In the genomic region with DNA sequence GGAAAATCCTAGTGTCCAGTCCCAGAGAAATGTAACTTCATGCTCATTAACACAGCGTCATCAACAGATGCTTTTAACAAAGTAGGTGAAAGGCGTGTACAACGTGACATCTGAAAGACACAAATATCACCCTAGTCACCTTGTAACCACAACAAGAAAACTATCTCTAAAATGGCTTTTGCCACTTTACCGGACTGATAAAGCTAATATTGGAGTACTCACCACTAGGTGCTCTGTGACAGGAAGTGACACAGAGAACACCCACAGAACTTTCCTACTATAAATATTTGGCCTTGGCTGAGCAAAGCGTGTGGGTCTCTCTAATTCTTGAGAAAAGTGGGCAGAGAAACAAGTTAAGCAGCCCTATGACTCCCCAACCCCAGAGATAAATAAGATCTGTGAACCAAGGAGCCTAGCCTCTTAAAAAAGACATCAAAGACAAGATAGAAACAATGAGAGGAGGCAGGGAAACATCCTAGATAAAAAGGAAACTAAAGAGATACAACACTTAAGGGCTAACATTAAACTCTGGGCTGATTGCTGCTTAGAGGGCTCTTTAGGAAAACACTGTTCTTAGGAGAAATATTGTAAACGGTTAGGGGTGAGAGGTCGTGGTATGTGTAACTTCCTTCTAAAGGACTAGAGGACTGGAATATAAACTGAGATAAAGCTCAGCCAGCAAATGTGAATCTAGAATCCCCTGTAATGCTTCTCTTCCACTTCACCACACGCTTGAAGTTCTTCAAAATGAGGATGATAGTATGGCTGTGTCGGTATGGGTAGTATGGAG, we compare ENCODE assay signal across 14 mouse cellular contexts. TPM values are rescaled to one million over a fixed set of nuclear protein-coding genes. Genes with fewer than 3 reads are reported as not detected.
A peak's percentile ranks its signal among the peaks of the same experiment; 100 is the strongest.
DNase-seq lines count a peak whose midpoint lies in the region; ATAC-seq and TF ChIP-seq lines count a peak whose summit lies in the region.
"Had no signal": no experiment of that assay in that cellular context is flagged by ENCODE, and none has a peak within 500 bp of the region (broad histone marks: within the 10 kb centered on the region; RNA-seq: fewer than 3 reads in every experiment).

No protein-coding gene starts in this region.

- H3K36me3 ChIP-seq in hindbrain, embryonic 14.5 days (replicated peaks; ENCODE audit: control insufficient read depth, insufficient read depth), result peaks cover 9% of the 10 kb centered on the region

- no peak overlapping the region for H3K27ac ChIP-seq in left cerebral cortex, adult 2 months
- H3K27ac ChIP-seq in hindbrain, embryonic 14.5 days, result no peak overlapping the region
- H3K27ac ChIP-seq: embryonic facial prominence, embryonic 10.5 days; forebrain, embryonic 10.5 days; hindbrain, embryonic 12.5 days; neural tube, embryonic 13.5 days had no signal

- TF ChIP-seq CTCF in left cerebral cortex, adult 2 months (IDR thresholded peaks at IDR 0.05), result peak; percentile 2; the same call in 1 of the 2 replicates

- no peaks in the 10 kb centered on the region for H3K27me3 ChIP-seq in hindbrain, embryonic 14.5 days (ENCODE audit: control insufficient read depth, insufficient read depth, low read length)
- H3K27me3 ChIP-seq: hindbrain, embryonic 12.5 days; neural tube, embryonic 13.5 days had no signal

- no peak for DNase-seq in left cerebral cortex, adult 2 months (ENCODE audit: extremely low spot score in 1 of 2, low spot score in 2 of 2)
- no peak for DNase-seq in left cerebral cortex, adult 9 months (ENCODE audit: low spot score in 2 of 2)
- DNase-seq in c-Kit-positive CD71-positive TER-119-negative erythroid progenitor cells, embryonic 14.5 days (ENCODE audit: low read depth), result peak; percentile 21
- DNase-seq in hindbrain, embryonic 14.5 days (ENCODE audit: low spot score), result no peak
- no peak for DNase-seq in thymus, postnatal 25 days
- DNase-seq: cerebellum, adult 9-10 months; kidney, adult 9 months had no signal

- H3K4me1 ChIP-seq in hindbrain, embryonic 14.5 days (replicated peaks; ENCODE audit: control insufficient read depth, insufficient read depth, low read length), result no peaks in the 10 kb centered on the region
- H3K4me1 ChIP-seq: hindbrain, embryonic 12.5 days had no signal

- WGBS in hindbrain, embryonic 14.5 days, result 85% methylated on average over 9 of the region's 9 CpGs

- intact Hi-C loops in left cerebral cortex, adult 2 months (cut with DNase I), result no loop called here

- no peak overlapping the region for H3K4me3 ChIP-seq in left cerebral cortex, adult 2 months
- H3K4me3 ChIP-seq in hindbrain, embryonic 14.5 days (replicated peaks; ENCODE audit: low read length), result no peak overlapping the region
- H3K4me3 ChIP-seq: embryonic facial prominence, embryonic 10.5 days; forebrain, embryonic 10.5 days; hindbrain, embryonic 12.5 days; neural tube, embryonic 13.5 days had no signal

- H3K9ac ChIP-seq in hindbrain, embryonic 14.5 days, result no peak overlapping the region
- H3K9ac ChIP-seq: hindbrain, embryonic 12.5 days; neural tube, embryonic 13.5 days had no signal

- no peaks in the 10 kb centered on the region for H3K9me3 ChIP-seq in hindbrain, embryonic 14.5 days (ENCODE audit: control insufficient read depth, low read length)
- H3K9me3 ChIP-seq: embryonic facial prominence, embryonic 10.5 days; forebrain, embryonic 10.5 days; hindbrain, embryonic 12.5 days; neural tube, embryonic 13.5 days had no signal

- ATAC-seq in CD4-positive, CD25-positive, alpha-beta regulatory T cell, adult 4 months, result peak; percentile 88
- ATAC-seq in megakaryocyte-erythroid progenitor cell, adult 5-6 weeks (replicated peaks; ENCODE audit: low FRiP score, low TSS enrichment, poor library complexity, severe bottlenecking), result peak; percentile 90
- no peak for ATAC-seq in hindbrain, embryonic 14.5 days (ENCODE audit: low FRiP score)

- no peak overlapping the region for H3K4me2 ChIP-seq in hindbrain, embryonic 14.5 days (replicated peaks)
- H3K4me2 ChIP-seq: hindbrain, embryonic 12.5 days; midbrain, embryonic 11.5 days; neural tube, embryonic 13.5 days had no signal

RNA-seq across cellular contexts. Expression of a gene that starts 29.8 kb away (rescaled TPM):
- total RNA-seq in left cerebral cortex, adult 2 months (2021), result 10 to 100 TPM; 37.1 to 41.7 TPM
- polyA plus RNA-seq in CD4-positive, CD25-positive, alpha-beta regulatory T cell, adult 4 months (2017; shearing (Covaris generic)), result 100 to 1,000 TPM; 119 to 131 TPM
- total RNA-seq in megakaryocyte-erythroid progenitor cell, adult 5-6 weeks (2014; fragmentation: Nextera tagmentation), result 74.7 and 95.2 TPM in 2 replicates
- total RNA-seq in megakaryocyte-erythroid progenitor cell, adult 5-6 weeks (2017), result 83.6 and 125 TPM in 2 replicates
- polyA plus RNA-seq in hindbrain, embryonic 14.5 days (2014; fragmentation: Nextera tagmentation; extraction: Ambion mirVana), result 68.8 and 72.9 TPM in 2 replicates
